Mouse (Mus musculus): Measurements from ENCODE around the gene Rapgef4.

DNA sequence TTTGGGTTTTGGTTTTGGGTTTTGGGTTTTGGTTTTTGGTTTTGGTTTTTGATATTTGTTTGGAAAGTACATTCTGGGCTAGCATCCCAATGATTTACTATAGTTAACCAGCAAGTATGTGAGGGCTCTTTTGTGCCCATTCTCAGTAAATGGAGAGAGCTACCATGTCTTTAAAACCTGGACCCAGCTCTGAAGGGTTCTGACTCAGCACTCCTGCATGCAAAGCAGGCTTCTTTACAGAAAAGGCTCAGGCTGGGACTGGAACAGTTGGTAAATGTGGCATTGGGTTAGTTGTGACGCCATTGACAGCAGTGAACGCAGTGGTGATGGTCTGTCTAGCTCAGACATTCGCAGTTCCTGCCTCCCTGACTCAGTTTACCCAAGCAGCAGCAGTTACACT lies 236.3 kb downstream of the Rapgef4 start:
- TF ChIP-seq CTCF (IDR thresholded peaks at IDR 0.05; ENCODE audit: control insufficient read depth, insufficient read depth, insufficient read length) = no peak
- no peak for TF ChIP-seq MAX (IDR thresholded peaks at IDR 0.05)
- TF ChIP-seq USF1 (IDR thresholded peaks at IDR 0.05; ENCODE audit: low read depth) = no peak
- TF ChIP-seq FOSL1 (IDR thresholded peaks at IDR 0.05; ENCODE audit: insufficient read depth, low read length, poor library complexity, severe bottlenecking) = no peak
- no peak for TF ChIP-seq MYOD1 (IDR thresholded peaks at IDR 0.05; ENCODE audit: control insufficient read depth, insufficient read length, low read depth)
- no peak for TF ChIP-seq CEBPB (IDR thresholded peaks at IDR 0.05; ENCODE audit: low read depth)
- TF ChIP-seq MYOG (IDR thresholded peaks at IDR 0.05; ENCODE audit: control insufficient read depth, extremely low read depth, insufficient read length) = no peak
